Mouse (Mus musculus) Muller cell, postnatal 12 days (primary cell): Measurements from ENCODE around the gene Il23a.
"Not testable (repeated sequence)": the region's sequence is repeated elsewhere in the genome, so short reads cannot be mapped to it uniquely, and the experiment has no call there.

Experiments used
- DNase-seq: peaks from one replicate; pipeline ENCODE4 v3.0.0-alpha.2; 2015; ENCODE audit errors: inconsistent ontology term

The Il23a gene

DNA sequence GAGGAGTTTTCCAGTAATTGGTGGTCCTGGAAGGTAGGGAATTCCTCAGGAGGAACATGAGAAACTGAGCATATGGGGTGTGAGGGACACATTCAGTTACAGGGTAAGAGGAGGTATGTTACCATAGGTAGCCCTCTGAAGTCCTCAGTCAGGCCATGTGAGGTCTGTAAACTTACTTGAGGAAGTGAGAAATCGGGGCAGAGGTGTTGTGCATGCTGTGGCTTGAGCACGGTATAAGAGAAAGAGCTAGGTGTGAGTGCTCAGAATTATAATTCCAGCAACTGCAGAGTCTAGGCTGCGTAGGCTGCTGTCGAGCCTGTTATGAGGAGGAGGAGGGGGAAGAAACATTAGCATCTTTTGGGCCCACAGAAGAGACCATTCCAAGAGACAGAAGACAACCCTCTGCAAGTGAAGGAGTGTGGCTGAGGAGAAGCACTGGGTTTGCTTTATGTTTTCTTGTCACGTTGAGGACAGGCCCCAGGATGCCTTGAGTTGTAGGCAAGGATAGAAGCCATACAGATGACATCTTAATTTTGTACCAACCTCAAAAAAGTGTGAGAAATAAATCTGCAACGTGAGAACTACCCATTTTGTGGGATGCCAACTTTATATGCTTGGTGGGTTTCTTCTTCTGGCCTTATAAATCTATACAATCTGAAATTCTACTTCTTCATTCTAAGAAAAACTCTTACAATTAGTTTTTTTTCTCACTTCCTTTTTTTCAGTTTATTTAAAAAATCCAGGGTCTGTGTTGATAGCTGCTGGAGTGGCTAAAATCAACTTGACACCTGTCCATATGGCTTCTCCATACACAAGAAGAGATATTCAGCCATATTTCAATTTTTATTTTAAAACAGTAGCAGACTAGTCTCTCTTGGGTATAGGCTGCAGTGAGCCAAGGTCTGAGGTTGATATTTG, 34.9 kb downstream of the Il23a start:
- no peak for DNase-seq

DNA sequence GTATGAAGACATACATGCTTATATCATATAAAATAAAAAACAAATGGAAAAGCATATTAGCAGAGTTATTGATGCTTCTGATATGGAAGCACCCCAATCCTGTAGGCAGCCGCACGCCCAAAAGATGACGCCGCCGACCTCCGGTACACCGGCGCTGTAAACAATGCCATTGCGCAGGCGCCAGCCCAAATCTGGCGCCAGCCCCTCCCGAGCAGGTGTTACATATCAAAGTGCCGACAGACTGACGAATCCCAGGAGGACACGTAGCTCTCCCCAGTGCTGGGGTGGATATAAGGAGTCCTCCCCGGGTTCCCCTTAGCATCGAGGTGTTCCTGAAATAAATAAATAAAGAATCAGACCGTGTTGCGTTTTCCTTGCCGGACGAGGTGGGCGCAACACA, 36.3 kb downstream of the Il23a start:
- DNase-seq, result no peak

DNA sequence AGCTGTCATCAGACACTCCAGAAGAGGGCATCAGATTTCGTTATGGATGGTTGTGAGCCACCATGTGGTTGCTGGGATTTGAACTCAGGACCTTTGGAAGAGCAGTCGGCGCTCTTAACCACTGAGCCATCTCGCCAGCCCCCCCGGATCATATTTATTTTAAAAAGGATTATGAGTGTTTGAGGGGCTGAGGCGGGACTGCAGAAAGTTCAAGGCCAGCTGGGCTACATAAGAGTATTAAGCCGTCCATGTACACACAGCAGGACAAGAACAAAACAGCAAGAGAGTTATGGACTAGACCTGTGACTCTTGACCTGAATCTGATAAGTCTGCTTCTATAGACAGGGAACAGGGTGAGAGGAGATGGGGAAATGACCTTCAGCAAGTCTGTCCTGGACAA, 38.2 kb downstream of the Il23a start:
- not testable (repeated sequence) for DNase-seq

DNA sequence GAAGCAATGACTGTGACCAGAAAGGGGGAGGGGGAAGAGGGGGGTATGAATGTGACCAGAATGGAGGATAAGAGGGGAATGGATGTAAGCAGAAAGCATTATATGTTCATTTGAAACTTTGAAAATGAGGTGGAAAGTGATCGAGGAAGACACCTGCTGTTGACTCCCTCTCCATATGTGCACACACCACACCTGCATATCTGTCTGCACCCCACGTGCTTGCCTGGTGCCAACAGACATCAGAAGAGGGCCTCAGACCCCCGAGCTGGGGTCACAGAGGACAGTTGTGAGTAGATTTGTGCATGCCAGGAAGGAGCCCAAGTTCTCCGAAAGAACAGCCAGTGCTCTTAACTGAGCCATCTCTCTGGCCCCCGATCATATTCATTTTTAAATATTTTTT, 38.6 kb downstream of the Il23a start:
- DNase-seq, result no peak

DNA sequence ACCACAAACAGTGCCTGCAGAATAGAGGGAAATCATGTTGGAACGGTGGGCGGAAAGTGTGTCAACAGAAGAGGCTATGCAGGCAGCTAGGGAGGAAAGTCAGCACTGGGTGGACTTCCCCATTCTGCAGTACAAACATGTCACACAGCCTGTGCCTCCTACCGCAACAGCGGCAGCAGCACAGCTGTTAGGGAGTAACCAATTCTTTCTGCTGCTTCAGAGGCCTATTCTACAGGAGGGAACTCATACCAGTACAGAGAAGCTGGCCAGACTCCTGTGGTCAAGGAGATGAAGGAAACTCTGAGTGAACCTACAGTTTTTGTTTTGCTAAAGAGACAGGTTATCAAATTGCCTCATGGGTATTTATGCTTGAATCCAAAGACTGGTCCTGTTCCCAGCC, 39.6 kb downstream of the Il23a start:
- DNase-seq, result no peak

DNA sequence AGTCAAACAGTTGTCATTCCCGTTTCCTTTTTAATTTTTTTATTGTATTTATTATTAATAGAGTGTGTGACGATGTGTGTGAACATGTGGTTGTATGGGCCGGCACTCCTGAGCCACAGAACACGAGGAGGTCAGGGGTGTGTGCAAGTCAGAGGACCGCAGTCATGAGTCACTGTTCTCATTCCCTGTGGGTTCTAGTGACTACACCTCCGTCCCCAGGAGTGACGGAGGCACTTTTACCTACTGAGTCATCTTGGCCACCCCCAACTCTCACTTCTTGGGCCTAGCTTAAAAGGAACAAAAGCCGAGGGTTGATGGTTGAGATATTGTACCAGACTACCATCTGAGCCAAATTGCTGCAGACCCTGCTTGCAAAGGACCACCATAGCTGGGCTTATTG, 42.2 kb downstream of the Il23a start:
- DNase-seq, result no peak

DNA sequence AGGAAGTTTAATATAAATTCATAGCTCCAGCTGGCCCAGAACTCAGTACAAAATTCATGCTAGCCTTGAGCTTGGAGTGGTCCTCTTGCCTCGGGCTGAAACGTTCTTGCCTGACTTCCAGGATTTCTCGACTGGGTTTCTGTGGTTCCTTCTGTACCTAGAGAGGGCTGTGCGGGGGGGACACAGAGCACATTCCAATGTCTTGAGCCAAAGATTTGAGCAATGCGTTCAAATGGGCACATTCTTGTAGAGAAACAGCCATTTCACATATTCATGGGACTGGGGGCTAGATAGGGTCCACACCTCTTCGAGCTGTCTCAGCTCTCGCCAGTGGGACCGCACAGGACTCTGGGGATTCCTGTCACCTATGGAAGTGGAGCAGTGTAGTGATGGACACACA, 42.6 kb downstream of the Il23a start:
- no peak for DNase-seq

DNA sequence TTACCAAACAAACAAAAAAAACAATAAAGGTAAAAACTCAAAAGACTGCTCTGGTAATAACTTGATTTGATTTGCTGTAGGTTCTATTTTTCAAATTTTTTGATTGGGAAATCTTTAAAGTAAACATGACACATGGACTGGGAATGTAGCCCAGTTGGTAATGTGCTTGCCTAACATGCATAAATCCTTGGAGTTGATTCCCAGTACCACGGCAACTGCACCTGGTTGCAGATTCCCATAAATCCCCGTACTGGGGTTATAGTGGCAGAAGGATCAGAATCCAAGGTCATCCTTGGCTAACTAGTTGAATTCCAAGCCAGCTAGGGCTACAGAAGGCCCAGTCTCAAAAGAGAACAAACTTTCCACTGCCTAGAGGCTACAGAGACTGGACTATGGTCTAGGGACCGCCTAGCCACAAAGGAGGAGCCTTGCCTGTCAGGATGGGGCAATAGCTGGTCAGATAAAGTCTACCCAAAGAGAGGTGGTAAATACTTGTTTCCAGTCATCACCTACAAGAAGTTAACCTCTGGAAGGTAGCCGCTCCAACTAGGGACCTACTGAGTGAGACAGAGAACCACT, 44.8 kb downstream of the Il23a start, which contains the start of gene Apon:
Gene Apon, plus strand, starts transcription at position 420 of the 579 bp plus-strand sequence.
- no peak for DNase-seq

DNA sequence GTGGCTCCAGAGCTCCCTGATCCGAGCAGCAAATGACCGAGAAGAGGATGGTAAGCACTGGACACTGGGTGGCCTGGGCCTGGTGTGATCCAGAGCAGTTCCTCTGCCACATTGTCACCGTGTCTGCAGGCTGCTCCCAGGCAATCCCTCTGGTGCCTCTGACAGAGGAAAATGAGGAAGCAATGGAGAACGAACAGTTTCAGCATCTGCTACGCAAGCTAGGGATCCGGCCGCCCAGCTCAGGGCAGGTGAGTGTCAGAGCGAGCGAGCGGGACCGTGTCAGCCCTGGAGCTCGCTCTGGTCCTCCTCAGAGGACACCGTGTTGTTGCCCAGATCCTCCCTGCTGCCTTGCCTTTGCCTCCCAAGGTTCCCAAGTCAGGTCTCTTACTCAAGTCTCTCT, 48.0 kb downstream of the Il23a start:
- DNase-seq, result no peak

DNA sequence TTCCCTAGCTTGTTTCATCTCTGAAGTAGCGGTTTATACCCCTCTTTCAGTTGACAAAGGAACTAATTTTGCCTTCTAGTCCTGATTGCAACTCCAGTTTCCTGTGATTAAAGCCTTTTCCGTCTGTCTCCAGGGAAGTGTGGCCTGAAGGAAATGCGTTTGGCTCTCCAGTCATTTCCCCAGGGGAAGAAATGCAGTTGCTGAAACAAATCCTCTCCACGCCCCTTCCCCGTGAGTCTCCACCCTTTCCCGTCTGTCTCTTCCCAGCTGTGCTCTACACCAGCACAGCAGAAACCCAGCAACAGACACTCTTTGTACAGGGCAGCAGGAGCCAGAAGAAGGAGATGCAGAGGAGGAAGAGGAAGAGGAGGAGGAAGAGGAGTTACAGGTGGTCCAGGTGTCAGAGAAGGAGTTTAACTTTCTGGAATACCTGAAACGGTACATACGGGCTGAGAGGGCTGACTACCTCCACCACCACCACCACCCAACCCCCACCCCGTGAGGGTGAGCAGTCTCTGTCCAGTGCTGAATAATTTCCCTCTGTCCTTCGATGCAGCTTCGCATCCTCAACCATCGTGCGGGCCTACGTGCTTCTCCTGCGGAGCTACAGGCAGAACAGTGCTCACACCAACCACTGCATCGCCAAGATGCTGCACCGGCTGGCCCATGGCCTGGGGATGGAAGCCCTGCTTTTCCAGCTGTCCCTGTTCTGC, 51.4 kb downstream of the Il23a start:
- no peak for DNase-seq
